Mouse (Mus musculus): ENCODE data around the gene Nostrin. TPM values are rescaled to one million over a fixed set of nuclear protein-coding genes. Genes with fewer than 3 reads are reported as not detected.

Nostrin gene
- 0.90 and 1.3 TPM in 2 replicates for polyA plus RNA-seq (2014; fragmentation: Nextera tagmentation; extraction: Ambion mirVana)

GRCm38 (mm10) chr2:69135661-69136576 is at the start of gene Nostrin:
Gene Nostrin, plus strand, starts transcription at chr2:69135800.
- H3K27me3 ChIP-seq (ENCODE audit: control insufficient read depth, insufficient read depth, low read length) = no peaks in the 10 kb centered on the region
- no peak within 1 kb of the TSS for H3K4me3 ChIP-seq (ENCODE audit: low read depth, low read length)
- no peak within 1 kb of the TSS for H3K27ac ChIP-seq (ENCODE audit: low read depth, low read length)
- ATAC-seq (ENCODE audit: insufficient read depth, low FRiP score, low TSS enrichment) = no peak
- WGBS = 79% methylated on average over 15 of the region's 15 CpGs
- no peak within 1 kb of the TSS for H3K4me2 ChIP-seq (ENCODE audit: low read depth)
- no peaks in the 10 kb centered on the region for H3K9me3 ChIP-seq (ENCODE audit: control insufficient read depth, low read length)
- DNase-seq (ENCODE audit: low spot score) = no peak
- no peaks in the 10 kb centered on the region for H3K36me3 ChIP-seq (ENCODE audit: control insufficient read depth, insufficient read depth, low read length)
- no peak within 1 kb of the TSS for H3K9ac ChIP-seq (ENCODE audit: low read length)
- H3K4me1 ChIP-seq (ENCODE audit: control insufficient read depth, insufficient read depth, low read length) = no peaks in the 10 kb centered on the region

GRCm38 (mm10) chr2:69086505-69087260 is 48.9 kb upstream of the Nostrin start:
- Histone ChIP-seq H3K27me3 (ENCODE audit: control insufficient read depth, insufficient read depth, low read length) (no peaks in the 10 kb centered on the region), H3K4me1 (ENCODE audit: control insufficient read depth, insufficient read depth, low read length) (peaks cover 5% of the 10 kb centered on the region; the same call in 1 of the 2 replicates), H3K36me3 (ENCODE audit: control insufficient read depth, insufficient read depth, low read length) (no peaks in the 10 kb centered on the region), H3K4me2 (ENCODE audit: low read depth) (no peak overlapping the region), H3K27ac (ENCODE audit: low read depth, low read length) (no peak overlapping the region), H3K4me3 (ENCODE audit: low read depth, low read length) (no peak overlapping the region), H3K9me3 (ENCODE audit: control insufficient read depth, low read length) (no peaks in the 10 kb centered on the region), H3K9ac (ENCODE audit: low read length) (no peak overlapping the region)
- 59% methylated on average over 8 of the region's 8 CpGs for WGBS
- peak; percentile 35 for DNase-seq (ENCODE audit: low spot score)
- ATAC-seq (ENCODE audit: insufficient read depth, low FRiP score, low TSS enrichment) = 0 out of 2 replicates have a peak, but pooled peaks have one; percentile 38

GRCm38 (mm10) chr2:69095836-69096235 is 39.8 kb upstream of the Nostrin start:
- Histone ChIP-seq H3K9me3 (ENCODE audit: control insufficient read depth, low read length) (no peaks in the 10 kb centered on the region), H3K27ac (ENCODE audit: low read depth, low read length) (no peak overlapping the region)

GRCm38 (mm10) chr2:69096821-69097220 is 38.8 kb upstream of the Nostrin start:
- DNase-seq (ENCODE audit: low spot score) (no peak), ATAC-seq (ENCODE audit: insufficient read depth, low FRiP score, low TSS enrichment) (no peak)
- Histone ChIP-seq H3K4me1 (ENCODE audit: control insufficient read depth, insufficient read depth, low read length) (no peaks in the 10 kb centered on the region), H3K4me2 (ENCODE audit: low read depth) (no peak overlapping the region), H3K4me3 (ENCODE audit: low read depth, low read length) (no peak overlapping the region), H3K36me3 (ENCODE audit: control insufficient read depth, insufficient read depth, low read length) (no peaks in the 10 kb centered on the region), H3K9me3 (ENCODE audit: control insufficient read depth, low read length) (no peaks in the 10 kb centered on the region), H3K27me3 (ENCODE audit: control insufficient read depth, insufficient read depth, low read length) (no peaks in the 10 kb centered on the region), H3K27ac (ENCODE audit: low read depth, low read length) (no peak overlapping the region), H3K9ac (ENCODE audit: low read length) (no peak overlapping the region)
- 89% methylated on average over 4 of the region's 4 CpGs for WGBS

More at GRCm38 (mm10) chr2:69095836-69096235, 39.8 kb upstream of the Nostrin start:
- Histone ChIP-seq H3K9ac (ENCODE audit: low read length) (no peak overlapping the region), H3K27me3 (ENCODE audit: control insufficient read depth, insufficient read depth, low read length) (no peaks in the 10 kb centered on the region), H3K4me2 (ENCODE audit: low read depth) (no peak overlapping the region), H3K36me3 (ENCODE audit: control insufficient read depth, insufficient read depth, low read length) (no peaks in the 10 kb centered on the region), H3K4me1 (ENCODE audit: control insufficient read depth, insufficient read depth, low read length) (no peaks in the 10 kb centered on the region), H3K4me3 (ENCODE audit: low read depth, low read length) (no peak overlapping the region)
- DNase-seq (ENCODE audit: low spot score) (no peak), ATAC-seq (ENCODE audit: insufficient read depth, low FRiP score, low TSS enrichment) (no peak)

GRCm38 (mm10) chr2:69097526-69097925 is 38.1 kb upstream of the Nostrin start:
- H3K4me2 ChIP-seq (ENCODE audit: low read depth) = no peak overlapping the region
- DNase-seq (ENCODE audit: low spot score) (no peak), ATAC-seq (ENCODE audit: insufficient read depth, low FRiP score, low TSS enrichment) (no peak)
- no peaks in the 10 kb centered on the region for H3K36me3 ChIP-seq (ENCODE audit: control insufficient read depth, insufficient read depth, low read length)
- H3K9ac ChIP-seq (ENCODE audit: low read length) = no peak overlapping the region
- WGBS = 97% methylated on average over 2 of the region's 2 CpGs
- no peaks in the 10 kb centered on the region for H3K9me3 ChIP-seq (ENCODE audit: control insufficient read depth, low read length)
- no peak overlapping the region for H3K27ac ChIP-seq (ENCODE audit: low read depth, low read length)
- no peaks in the 10 kb centered on the region for H3K4me1 ChIP-seq (ENCODE audit: control insufficient read depth, insufficient read depth, low read length)
- H3K27me3 ChIP-seq (ENCODE audit: control insufficient read depth, insufficient read depth, low read length) = no peaks in the 10 kb centered on the region
- H3K4me3 ChIP-seq (ENCODE audit: low read depth, low read length) = no peak overlapping the region

GRCm38 (mm10) chr2:69098701-69099100 is 36.9 kb upstream of the Nostrin start:
- Histone ChIP-seq H3K27me3 (ENCODE audit: control insufficient read depth, insufficient read depth, low read length) (no peaks in the 10 kb centered on the region), H3K4me1 (ENCODE audit: control insufficient read depth, insufficient read depth, low read length) (no peaks in the 10 kb centered on the region), H3K4me3 (ENCODE audit: low read depth, low read length) (no peak overlapping the region), H3K9ac (ENCODE audit: low read length) (no peak overlapping the region), H3K4me2 (ENCODE audit: low read depth) (no peak overlapping the region), H3K27ac (ENCODE audit: low read depth, low read length) (no peak overlapping the region), H3K36me3 (ENCODE audit: control insufficient read depth, insufficient read depth, low read length) (no peaks in the 10 kb centered on the region), H3K9me3 (ENCODE audit: control insufficient read depth, low read length) (no peaks in the 10 kb centered on the region)
- 87% methylated on average over 3 of the region's 3 CpGs for WGBS
- DNase-seq (ENCODE audit: low spot score) (no peak), ATAC-seq (ENCODE audit: insufficient read depth, low FRiP score, low TSS enrichment) (no peak)

- H3K27ac ChIP-seq (ENCODE audit: low read depth, low read length) = no peak overlapping the region
- no peaks in the 10 kb centered on the region for H3K27me3 ChIP-seq (ENCODE audit: control insufficient read depth, insufficient read depth, low read length)
- no peaks in the 10 kb centered on the region for H3K4me1 ChIP-seq (ENCODE audit: control insufficient read depth, insufficient read depth, low read length)
- no peaks in the 10 kb centered on the region for H3K36me3 ChIP-seq (ENCODE audit: control insufficient read depth, insufficient read depth, low read length)
- no peak for DNase-seq (ENCODE audit: low spot score)
- no peak overlapping the region for H3K4me3 ChIP-seq (ENCODE audit: low read depth, low read length)
- H3K9ac ChIP-seq (ENCODE audit: low read length) = no peak overlapping the region
- no peak for ATAC-seq (ENCODE audit: insufficient read depth, low FRiP score, low TSS enrichment)
- 95% methylated on average over 7 of the region's 7 CpGs for WGBS
- no peak overlapping the region for H3K4me2 ChIP-seq (ENCODE audit: low read depth)
- H3K9me3 ChIP-seq (ENCODE audit: control insufficient read depth, low read length) = no peaks in the 10 kb centered on the region
Observed at GRCm38 (mm10) chr2:69099147-69099546, 36.5 kb upstream of the Nostrin start.

- H3K27me3 ChIP-seq (ENCODE audit: control insufficient read depth, insufficient read depth, low read length) = no peaks in the 10 kb centered on the region
- H3K36me3 ChIP-seq (ENCODE audit: control insufficient read depth, insufficient read depth, low read length) = no peaks in the 10 kb centered on the region
- no peak overlapping the region for H3K9ac ChIP-seq (ENCODE audit: low read length)
- ATAC-seq (ENCODE audit: insufficient read depth, low FRiP score, low TSS enrichment) (no peak), DNase-seq (ENCODE audit: low spot score) (peak; percentile 24)
- 19% methylated on average over 3 of the region's 3 CpGs for WGBS
- H3K4me1 ChIP-seq (ENCODE audit: control insufficient read depth, insufficient read depth, low read length) = no peaks in the 10 kb centered on the region
- H3K27ac ChIP-seq (ENCODE audit: low read depth, low read length) = no peak overlapping the region
- no peak overlapping the region for H3K4me2 ChIP-seq (ENCODE audit: low read depth)
- H3K9me3 ChIP-seq (ENCODE audit: control insufficient read depth, low read length) = no peaks in the 10 kb centered on the region
- no peak overlapping the region for H3K4me3 ChIP-seq (ENCODE audit: low read depth, low read length)
Observed at GRCm38 (mm10) chr2:69100706-69101105, 34.9 kb upstream of the Nostrin start.

All from neural tube, embryonic 11.5 days (tissue).